Mouse (Mus musculus): ENCODE measurements around the gene Cryge. TPM values are rescaled to one million over a fixed set of nuclear protein-coding genes. Genes with fewer than 3 reads are reported as not detected.

Gene Cryge
- polyA plus RNA-seq, 1 experiment from 2014 or later, result not detected

DNA sequence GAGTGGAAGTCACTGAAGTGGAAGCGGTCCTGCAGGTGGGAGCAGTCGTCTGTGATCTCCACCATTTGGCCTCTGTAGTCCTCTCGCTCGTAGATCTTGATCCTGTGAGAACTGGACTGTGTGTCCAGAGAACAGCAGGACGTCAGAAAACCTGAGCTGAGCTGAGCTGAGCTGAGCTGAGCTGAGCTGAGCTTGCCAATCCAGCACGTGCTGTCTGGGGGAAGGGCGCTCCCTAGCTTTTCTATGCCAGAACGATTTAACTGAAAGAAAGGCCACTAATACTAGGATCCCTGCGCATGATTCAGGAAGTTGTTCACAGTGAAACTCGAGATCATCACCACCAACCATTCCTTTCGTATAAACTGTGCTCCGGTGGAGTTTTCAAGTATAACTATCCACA lies 2.2 kb downstream of the Cryge start:
- WGBS, result 61% methylated on average over 12 of the region's 12 CpGs
- Histone ChIP-seq H3K27me3 (ENCODE audit: insufficient read depth, poor library complexity, severe bottlenecking) (no peaks in the 10 kb centered on the region), H3K27ac (no peak overlapping the region), H3K4me3 (no peak overlapping the region), H3K36me3 (no peaks in the 10 kb centered on the region), H3K4me1 (peaks cover 7% of the 10 kb centered on the region), H3K9me3 (no peaks in the 10 kb centered on the region)
- DNase-seq (ENCODE audit: low spot score), result no peak

DNA sequence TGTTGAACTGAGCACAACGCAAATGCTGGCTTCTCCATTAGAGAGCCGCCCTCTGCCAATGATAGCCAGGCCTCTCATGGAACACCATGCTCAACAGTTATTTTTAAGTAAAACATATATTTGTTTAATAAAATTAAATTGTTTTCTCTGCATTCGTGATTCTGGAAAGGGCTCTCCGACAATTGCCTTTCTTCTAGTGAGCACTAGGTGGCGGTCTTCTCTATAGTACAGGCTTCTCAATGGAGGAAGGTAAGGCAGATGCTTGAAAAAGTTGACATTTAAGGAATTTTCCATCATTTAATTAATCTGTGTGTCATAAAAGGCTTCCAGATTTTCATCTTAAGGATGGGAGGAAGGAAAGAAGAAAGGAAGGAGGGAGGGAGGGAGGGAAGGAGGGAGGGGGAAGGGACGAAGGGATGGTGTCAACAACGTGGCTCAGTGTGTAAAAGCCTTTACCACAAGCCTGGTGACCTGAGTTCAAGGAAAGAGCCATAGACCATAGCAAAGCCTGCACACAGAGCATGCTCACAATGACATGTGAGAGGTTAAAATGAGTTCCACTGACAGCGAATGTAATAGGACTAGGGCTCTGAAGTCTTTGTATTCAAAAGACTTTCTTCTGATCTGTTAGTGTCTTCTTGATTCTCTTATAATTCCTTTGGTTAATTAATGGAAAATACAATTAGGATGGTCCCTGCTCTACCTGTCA lies 4.4 kb downstream of the Cryge start:
- no peaks in the 10 kb centered on the region for H3K9me3 ChIP-seq
- H3K27me3 ChIP-seq (ENCODE audit: insufficient read depth, poor library complexity, severe bottlenecking), result no peaks in the 10 kb centered on the region
- no peak for DNase-seq (ENCODE audit: low spot score)
- no peak overlapping the region for H3K27ac ChIP-seq
- no peaks in the 10 kb centered on the region for H3K36me3 ChIP-seq
- 40% methylated on average over 8 of the region's 8 CpGs for whole genome bisulfite sequencing
- H3K4me3 ChIP-seq, result no peak overlapping the region
- no peaks in the 10 kb centered on the region for H3K4me1 ChIP-seq

DNA sequence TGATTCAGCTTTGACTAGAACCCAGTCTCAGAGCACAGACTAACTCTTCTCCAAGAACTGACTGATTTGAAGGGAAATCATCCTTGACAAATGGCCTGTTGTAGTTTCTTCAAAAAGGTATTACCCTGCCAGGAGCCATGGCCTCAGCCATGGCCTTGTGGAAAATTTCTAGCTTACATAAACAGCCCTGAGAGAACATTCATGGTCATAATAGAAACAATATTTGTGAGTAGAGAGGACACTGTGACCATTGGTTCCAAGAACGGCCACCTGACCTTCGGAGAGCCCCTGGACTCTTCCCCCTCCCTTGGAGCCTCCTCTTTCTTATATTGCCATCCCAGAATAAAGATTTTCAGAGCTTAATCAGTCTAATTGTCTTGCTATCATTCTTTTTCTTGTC lies 7.5 kb downstream of the Cryge start:
- Histone ChIP-seq H3K4me1 (peaks cover 3% of the 10 kb centered on the region; the same call in 1 of the 2 replicates), H3K36me3 (no peaks in the 10 kb centered on the region), H3K4me3 (no peak overlapping the region), H3K27me3 (ENCODE audit: insufficient read depth, poor library complexity, severe bottlenecking) (no peaks in the 10 kb centered on the region), H3K27ac (no peak overlapping the region), H3K9me3 (no peaks in the 10 kb centered on the region)
- DNase-seq (ENCODE audit: low spot score), result no peak
- WGBS, result 79% methylated on average over 2 of the region's 2 CpGs

DNA sequence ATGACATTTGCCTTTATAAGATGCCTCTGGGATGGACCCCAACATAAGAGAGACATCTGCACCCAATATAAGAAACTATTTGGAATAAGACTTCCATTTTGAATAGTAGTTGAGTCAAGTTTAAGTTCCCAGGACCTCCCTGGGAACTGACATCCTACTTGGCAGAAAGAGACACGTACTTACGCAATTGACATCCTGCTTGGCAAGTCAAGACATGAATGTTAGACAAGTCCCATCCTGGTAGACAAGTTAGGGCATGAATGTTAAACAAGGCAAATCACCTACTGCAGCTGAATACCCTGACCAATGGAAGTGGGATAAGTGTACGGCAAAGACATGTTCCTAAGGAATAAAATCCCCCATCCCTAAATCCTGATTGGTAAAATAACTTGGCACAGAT lies 9.1 kb downstream of the Cryge start:
- no peak for DNase-seq (ENCODE audit: low spot score)
- peaks cover 3% of the 10 kb centered on the region; the same call in 1 of the 2 replicates for H3K4me1 ChIP-seq
- no peaks in the 10 kb centered on the region for H3K9me3 ChIP-seq
- H3K27me3 ChIP-seq (ENCODE audit: insufficient read depth, poor library complexity, severe bottlenecking), result no peaks in the 10 kb centered on the region
- no peaks in the 10 kb centered on the region for H3K36me3 ChIP-seq
- no peak overlapping the region for H3K27ac ChIP-seq
- no peak overlapping the region for H3K4me3 ChIP-seq
- 92% methylated on average over 3 of the region's 3 CpGs for WGBS

DNA sequence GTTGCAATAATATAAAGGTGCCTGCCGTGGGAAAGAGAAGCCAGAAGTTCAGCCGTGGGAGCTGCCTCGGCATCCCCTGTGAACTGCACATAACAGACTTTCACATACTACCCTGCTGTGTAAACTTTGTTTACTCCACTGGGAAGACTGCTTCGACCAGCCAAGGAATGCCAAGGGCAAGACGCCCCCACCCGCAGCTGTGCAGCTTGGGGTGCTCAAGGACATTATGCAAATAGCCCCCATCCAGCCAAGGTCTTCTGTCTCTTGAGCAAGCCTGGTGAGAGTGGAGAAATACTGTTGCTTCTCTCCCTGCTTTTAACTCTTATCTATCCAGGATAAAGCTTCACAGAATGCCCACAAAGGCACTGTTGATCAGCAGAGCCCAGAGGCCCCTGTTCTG lies 10.1 kb downstream of the Cryge start:
- H3K9me3 ChIP-seq, result no peaks in the 10 kb centered on the region
- H3K4me1 ChIP-seq, result peaks cover 3% of the 10 kb centered on the region; the same call in 1 of the 2 replicates
- H3K4me3 ChIP-seq, result no peak overlapping the region
- WGBS, result 71% methylated on average over 6 of the region's 6 CpGs
- H3K36me3 ChIP-seq, result no peaks in the 10 kb centered on the region
- H3K27me3 ChIP-seq (ENCODE audit: insufficient read depth, poor library complexity, severe bottlenecking), result no peaks in the 10 kb centered on the region
- no peak overlapping the region for H3K27ac ChIP-seq
- no peak for DNase-seq (ENCODE audit: low spot score)

DNA sequence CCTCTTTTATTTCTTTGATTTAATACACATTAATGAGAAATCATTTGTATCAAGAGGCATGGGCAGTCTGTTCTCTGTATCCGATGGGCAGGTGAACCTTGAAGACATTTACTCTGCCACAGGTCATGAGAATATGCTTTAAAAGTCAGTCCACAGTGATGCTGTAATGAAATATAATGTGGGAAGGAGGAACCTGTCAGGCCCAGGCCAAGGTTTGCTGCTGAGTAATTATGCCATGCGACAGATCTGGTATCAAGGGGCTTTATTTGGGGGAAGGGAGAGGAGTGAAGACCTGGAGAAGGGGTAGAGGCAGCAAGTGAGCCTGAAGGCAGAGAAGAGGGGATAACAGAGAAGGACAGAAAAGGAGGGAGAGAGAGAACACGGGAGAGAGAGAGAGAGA lies 11.3 kb downstream of the Cryge start:
- Histone ChIP-seq H3K36me3 (no peaks in the 10 kb centered on the region), H3K9me3 (no peaks in the 10 kb centered on the region), H3K27me3 (ENCODE audit: insufficient read depth, poor library complexity, severe bottlenecking) (no peaks in the 10 kb centered on the region), H3K4me3 (no peak overlapping the region), H3K4me1 (peaks cover 3% of the 10 kb centered on the region; the same call in 1 of the 2 replicates), H3K27ac (no peak overlapping the region)
- WGBS, result 77% methylated on average over 3 of the region's 3 CpGs
- DNase-seq (ENCODE audit: low spot score), result no peak

DNA sequence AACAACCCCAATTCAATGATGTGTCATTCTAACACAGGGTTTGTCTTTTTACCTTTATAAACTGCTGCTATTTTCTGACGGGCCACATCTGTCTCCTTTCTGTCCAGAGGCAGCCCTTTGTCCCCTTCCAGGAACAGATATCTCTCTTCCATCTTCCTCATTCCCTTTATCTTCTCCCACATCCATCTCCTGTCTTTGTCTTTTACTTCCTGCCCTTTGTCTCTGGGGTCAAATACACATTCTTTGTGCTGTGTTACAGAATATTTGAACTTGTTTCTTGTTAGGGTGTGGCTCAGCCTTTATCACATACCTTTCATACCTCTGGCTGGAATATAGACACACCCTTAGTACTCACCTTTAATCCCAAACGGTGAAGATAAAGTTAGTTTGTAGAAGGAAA lies 13.4 kb downstream of the Cryge start:
- no peaks in the 10 kb centered on the region for H3K9me3 ChIP-seq
- no peak overlapping the region for H3K27ac ChIP-seq
- no peak overlapping the region for H3K4me3 ChIP-seq
- DNase-seq (ENCODE audit: low spot score), result no peak
- no peaks in the 10 kb centered on the region for H3K27me3 ChIP-seq (ENCODE audit: insufficient read depth, poor library complexity, severe bottlenecking)
- 55% methylated on average over 2 of the region's 2 CpGs for whole genome bisulfite sequencing
- no peaks in the 10 kb centered on the region for H3K36me3 ChIP-seq
- peaks cover 3% of the 10 kb centered on the region; the same call in 1 of the 2 replicates for H3K4me1 ChIP-seq

DNA sequence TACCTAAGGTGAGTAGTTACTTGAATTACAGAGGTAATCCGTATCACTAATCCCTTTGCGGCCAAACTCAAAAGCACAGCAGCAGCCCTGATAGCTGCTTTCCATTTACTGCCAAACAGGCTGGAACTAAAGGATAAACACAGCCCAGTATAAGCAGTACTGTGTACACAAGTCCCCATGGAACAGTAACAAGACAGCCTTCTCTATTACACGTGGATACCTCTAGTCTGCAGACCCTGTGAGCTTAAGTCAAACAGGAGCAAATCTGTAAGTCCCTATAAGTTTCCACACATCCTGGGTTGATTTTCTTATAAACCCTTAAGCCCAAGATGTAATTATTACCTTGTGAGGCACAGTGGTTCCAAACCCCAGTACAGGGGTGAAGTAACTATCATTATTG lies 15.4 kb downstream of the Cryge start:
- Histone ChIP-seq H3K4me1 (no peaks in the 10 kb centered on the region), H3K9me3 (no peaks in the 10 kb centered on the region), H3K27ac (no peak overlapping the region), H3K4me3 (no peak overlapping the region), H3K27me3 (ENCODE audit: insufficient read depth, poor library complexity, severe bottlenecking) (no peaks in the 10 kb centered on the region), H3K36me3 (no peaks in the 10 kb centered on the region)
- 46% methylated on average over 3 of the region's 3 CpGs for WGBS
- DNase-seq (ENCODE audit: low spot score), result no peak

DNA sequence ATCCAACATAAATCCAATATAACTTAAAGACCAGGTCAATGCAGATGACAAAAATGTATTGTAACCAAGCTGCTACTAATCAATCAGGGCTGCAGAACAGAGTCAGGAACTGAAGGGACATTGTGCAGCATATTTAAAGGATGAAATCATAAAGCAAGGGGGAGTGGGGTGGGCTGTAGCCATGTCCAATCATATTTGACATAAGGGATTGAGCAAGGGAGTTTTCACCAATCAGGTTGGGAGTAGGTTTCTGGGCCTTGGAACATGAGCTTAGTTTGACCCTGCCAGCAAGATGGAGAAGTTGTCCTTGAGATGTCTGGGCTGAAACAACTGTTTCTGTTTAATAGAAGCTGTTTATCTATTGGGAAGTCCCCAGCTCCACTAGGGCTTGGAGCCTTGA lies 18.3 kb downstream of the Cryge start, which contains the start of gene Akr1cl:
Gene Akr1cl, minus strand, starts transcription at position 119 of the 400 bp plus-strand sequence.
- no peaks in the 10 kb centered on the region for H3K4me1 ChIP-seq
- DNase-seq (ENCODE audit: low spot score), result no peak
- H3K27me3 ChIP-seq (ENCODE audit: insufficient read depth, poor library complexity, severe bottlenecking), result no peaks in the 10 kb centered on the region
- H3K9me3 ChIP-seq, result no peaks in the 10 kb centered on the region
- no peaks in the 10 kb centered on the region for H3K36me3 ChIP-seq
- no peak within 1 kb of the TSS for H3K27ac ChIP-seq
- no peak within 1 kb of the TSS for H3K4me3 ChIP-seq

DNA sequence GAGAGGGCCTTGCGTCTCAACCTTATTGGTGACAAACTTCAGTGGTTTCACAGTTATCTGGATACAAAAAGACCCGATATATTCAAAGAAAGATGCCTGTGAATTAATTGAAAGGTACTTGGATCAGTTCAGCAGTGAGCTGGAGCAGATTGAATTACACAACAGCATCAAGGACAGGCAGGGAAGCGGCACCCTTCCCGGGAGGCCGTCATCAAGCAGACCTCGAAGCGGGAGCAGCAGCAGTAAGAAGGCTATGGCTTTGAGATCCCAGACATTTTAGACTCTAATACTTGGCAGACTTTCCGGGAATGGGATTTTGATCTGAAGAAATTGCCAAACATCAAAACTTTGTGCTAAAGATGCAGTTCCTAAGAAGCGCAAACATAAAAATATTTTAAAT lies 22.7 kb downstream of the Cryge start:
- Histone ChIP-seq H3K27me3 (ENCODE audit: insufficient read depth, poor library complexity, severe bottlenecking) (no peaks in the 10 kb centered on the region), H3K9me3 (no peaks in the 10 kb centered on the region), H3K36me3 (no peaks in the 10 kb centered on the region), H3K4me3 (no peak overlapping the region), H3K4me1 (no peaks in the 10 kb centered on the region), H3K27ac (no peak overlapping the region)
- DNase-seq (ENCODE audit: low spot score), result no peak
- WGBS, result 66% methylated on average over 9 of the region's 9 CpGs

DNA sequence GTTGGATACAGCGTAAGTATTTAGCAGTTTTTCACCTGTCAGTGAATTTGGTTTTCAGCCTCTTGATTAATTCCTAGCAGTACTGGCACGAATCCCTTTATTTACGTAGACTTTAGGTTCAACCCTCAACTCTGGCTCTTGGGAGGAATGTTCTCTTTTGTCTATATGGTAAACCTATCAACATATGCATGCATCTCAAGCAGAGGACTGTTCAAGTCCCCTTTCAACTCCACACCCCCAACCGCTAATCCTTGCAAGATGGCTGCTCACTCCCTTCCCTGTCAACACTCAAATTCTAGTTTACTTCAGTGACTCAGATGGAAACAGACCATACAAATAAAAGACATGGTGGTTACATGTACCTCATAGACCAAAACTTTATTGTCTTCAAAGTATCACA lies 38.2 kb downstream of the Cryge start:
- Histone ChIP-seq H3K9me3 (no peaks in the 10 kb centered on the region), H3K27me3 (ENCODE audit: insufficient read depth, poor library complexity, severe bottlenecking) (no peaks in the 10 kb centered on the region), H3K36me3 (no peaks in the 10 kb centered on the region), H3K4me3 (no peak overlapping the region), H3K4me1 (no peaks in the 10 kb centered on the region), H3K27ac (no peak overlapping the region)
- DNase-seq (ENCODE audit: low spot score), result no peak
- WGBS, result 80% methylated on average over 4 of the region's 4 CpGs

DNA sequence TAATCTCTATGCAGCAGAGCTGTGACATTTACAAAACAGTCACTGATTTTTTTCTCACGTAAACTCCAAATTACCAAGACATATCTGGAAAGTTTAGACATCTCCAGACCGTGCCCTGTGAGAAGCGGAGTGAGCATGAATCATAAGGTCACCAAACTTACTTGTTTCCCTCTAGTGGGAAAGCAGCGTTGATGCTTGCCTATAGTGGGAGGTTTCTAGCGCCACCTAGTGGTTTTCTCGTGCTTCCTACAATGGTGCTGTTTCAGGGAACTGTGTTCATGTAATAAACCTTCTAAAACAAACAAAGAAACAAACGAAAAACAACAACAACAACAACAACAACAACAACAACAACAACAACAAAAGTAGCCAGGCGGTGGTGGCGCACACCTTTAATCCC lies 40.8 kb downstream of the Cryge start:
- WGBS, result 12% methylated on average over 9 of the region's 9 CpGs
- Histone ChIP-seq H3K27me3 (ENCODE audit: insufficient read depth, poor library complexity, severe bottlenecking) (no peaks in the 10 kb centered on the region), H3K9me3 (0 out of 2 replicates have a peak, but pooled peaks cover 3% of the 10 kb centered on the region), H3K36me3 (no peaks in the 10 kb centered on the region), H3K4me1 (no peaks in the 10 kb centered on the region), H3K4me3 (no peak overlapping the region), H3K27ac (no peak overlapping the region)
- DNase-seq (ENCODE audit: low spot score), result peak; percentile 84

DNA sequence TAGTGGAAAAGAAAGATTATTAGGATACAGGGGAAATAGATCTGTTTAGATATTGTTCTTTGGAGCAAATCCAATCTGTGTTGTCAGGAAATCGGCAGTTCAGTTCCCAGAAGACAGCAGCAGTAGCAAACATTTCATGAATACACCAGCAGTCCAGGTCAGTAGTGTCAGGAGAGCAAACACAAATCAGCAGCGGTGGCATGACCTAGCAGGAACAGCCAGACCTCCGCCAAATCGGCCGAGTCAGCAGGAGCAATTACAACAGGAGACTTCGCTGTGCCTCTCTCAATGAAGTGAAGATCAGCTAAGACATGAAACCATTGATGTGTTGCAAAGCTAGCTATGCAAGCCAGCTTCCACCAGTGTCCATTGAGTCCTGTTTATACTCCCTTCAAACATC lies 45.4 kb downstream of the Cryge start:
- WGBS, result 85% methylated on average over 6 of the region's 6 CpGs
- H3K27me3 ChIP-seq (ENCODE audit: insufficient read depth, poor library complexity, severe bottlenecking), result no peaks in the 10 kb centered on the region
- no peak for DNase-seq (ENCODE audit: low spot score)
- H3K4me3 ChIP-seq, result no peak overlapping the region
- no peak overlapping the region for H3K27ac ChIP-seq
- no peaks in the 10 kb centered on the region for H3K4me1 ChIP-seq
- 0 out of 2 replicates have a peak, but pooled peaks cover 3% of the 10 kb centered on the region for H3K9me3 ChIP-seq
- H3K36me3 ChIP-seq, result no peaks in the 10 kb centered on the region

DNA sequence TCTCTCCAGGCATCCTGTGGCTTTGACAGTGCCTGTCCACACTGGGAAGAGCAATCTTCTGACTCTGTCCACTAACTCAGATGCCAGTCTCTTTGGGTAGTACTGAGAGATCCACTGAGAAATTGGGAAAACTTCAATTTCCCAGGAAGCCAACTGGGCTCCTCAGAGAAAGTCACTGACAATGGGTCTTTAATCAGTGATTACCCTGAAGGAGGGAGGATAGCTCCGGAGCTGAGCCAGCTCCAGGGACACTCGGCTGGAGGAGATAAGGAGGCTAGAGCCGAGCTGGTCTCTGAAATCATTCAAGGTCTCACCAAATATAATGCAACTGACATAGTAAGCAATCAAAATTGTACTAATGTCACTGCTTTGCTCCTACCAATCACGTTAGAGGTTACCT lies 46.4 kb downstream of the Cryge start:
- Histone ChIP-seq H3K27ac (no peak overlapping the region), H3K36me3 (no peaks in the 10 kb centered on the region), H3K4me1 (peaks cover 2% of the 10 kb centered on the region), H3K9me3 (0 out of 2 replicates have a peak, but pooled peaks cover 3% of the 10 kb centered on the region), H3K4me3 (no peak overlapping the region), H3K27me3 (ENCODE audit: insufficient read depth, poor library complexity, severe bottlenecking) (no peaks in the 10 kb centered on the region)
- 37% methylated on average over 4 of the region's 4 CpGs for WGBS
- DNase-seq (ENCODE audit: low spot score), result no peak

All from heart, embryonic 10.5 days (tissue).